Mouse (Mus musculus): ENCODE measurements around the gene Dnajc3. TPM values are rescaled to one million over a fixed set of nuclear protein-coding genes. Genes with fewer than 3 reads are reported as not detected.

The Dnajc3 gene
- polyA plus RNA-seq, 1 experiment, result 22.2 TPM

DNA sequence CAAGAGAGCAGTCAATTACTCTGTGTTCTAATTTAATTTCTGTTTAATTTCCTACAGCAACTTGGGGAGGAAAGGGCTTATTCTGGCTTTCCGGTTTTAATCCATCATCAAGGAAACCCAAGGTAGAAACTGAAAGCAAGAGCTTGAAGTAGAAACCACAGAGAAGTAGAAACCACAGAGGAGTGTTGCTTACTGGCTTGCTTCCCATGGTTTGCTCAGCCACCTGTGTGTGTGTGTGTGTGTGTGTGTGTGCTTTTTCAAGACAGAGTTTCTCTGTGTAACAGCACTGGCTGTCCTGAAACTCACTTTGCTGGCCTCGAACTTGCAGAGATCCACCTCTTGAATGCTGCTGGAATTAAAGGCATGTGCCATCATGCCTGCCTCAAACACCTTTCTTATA lies 8.0 kb upstream of the Dnajc3 start:
- DNase-seq (ENCODE audit: extremely low spot score in 1 of 2, low spot score in 1 of 2), result no peak

DNA sequence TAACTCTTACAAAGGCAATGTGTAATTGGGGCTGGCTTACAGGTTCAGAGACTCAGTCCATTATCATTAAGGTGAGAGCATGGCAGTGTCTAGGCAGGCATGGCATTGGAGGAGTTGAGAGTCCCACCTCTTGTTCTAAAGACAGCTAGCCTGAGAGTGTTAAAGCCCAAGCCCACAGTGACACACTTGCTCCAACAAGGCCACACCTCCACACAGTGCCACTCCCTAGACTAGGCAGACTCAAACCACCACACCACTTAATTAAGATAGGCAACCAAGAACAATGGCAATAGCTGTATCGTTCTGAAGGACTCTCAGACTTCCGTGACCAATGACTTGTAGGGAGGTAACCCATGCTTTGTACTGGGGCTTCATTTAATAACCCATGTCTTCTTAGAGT lies 7.0 kb upstream of the Dnajc3 start:
- no peak for DNase-seq (ENCODE audit: extremely low spot score in 1 of 2, low spot score in 1 of 2)

DNA sequence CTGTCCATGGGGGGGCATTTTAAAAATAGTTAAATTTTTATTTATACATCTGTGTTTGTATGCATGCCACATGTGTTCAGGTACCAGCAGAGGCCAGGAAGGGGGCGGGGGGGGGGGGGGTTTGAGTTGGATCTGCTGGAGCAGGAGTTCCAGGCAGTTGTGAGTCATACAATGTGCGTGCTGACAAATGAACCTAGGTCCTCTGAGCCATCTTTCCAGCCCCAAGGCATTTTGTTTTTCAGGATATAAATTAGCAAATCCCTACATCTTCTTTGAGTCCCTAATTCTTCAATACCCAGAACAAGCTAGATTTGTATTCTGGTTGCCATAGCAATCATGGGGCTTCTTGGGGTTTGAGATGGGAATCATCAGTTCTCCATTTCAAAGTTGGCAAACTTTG lies 6.6 kb upstream of the Dnajc3 start:
- DNase-seq (ENCODE audit: extremely low spot score in 1 of 2, low spot score in 1 of 2), result no peak

DNA sequence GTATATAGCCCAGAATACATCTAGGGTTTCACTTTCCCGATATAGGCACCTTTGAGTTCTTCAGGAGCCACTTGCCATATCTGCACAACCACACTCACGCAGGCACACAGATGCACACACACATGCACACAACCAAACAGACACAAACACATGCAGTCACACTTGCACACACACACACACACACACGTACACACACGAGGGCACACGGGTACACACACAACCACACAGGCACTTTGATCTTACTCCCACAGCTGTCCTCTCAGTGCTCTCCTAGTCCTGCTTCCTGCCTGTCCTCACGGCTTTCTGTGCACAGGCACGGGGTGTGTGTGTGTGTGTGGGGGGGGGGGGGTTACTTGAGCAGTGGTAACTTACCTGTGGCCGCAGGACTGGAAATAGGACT lies 4.8 kb upstream of the Dnajc3 start:
- DNase-seq (ENCODE audit: extremely low spot score in 1 of 2, low spot score in 1 of 2), result no peak

DNA sequence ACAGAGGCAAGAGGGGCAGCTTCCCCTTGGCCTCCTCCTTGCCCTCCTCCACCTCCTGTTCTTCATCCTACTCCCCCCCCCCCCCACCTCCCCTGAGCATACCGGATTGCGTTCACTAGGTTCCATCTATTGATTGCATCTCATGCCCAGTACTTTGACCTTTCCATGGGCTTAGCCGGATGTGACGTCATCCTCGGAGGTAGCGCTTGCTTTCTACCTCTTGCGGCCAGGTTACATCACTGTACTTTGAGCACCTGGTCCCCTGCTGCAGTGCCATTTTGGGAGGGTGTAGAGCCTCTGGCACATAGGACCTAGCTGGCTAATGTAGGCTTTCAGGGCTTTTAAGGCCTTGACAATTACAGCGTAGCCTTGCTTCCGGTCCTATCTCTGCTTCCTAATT lies 3.1 kb upstream of the Dnajc3 start:
- no peak for DNase-seq (ENCODE audit: extremely low spot score in 1 of 2, low spot score in 1 of 2)

DNA sequence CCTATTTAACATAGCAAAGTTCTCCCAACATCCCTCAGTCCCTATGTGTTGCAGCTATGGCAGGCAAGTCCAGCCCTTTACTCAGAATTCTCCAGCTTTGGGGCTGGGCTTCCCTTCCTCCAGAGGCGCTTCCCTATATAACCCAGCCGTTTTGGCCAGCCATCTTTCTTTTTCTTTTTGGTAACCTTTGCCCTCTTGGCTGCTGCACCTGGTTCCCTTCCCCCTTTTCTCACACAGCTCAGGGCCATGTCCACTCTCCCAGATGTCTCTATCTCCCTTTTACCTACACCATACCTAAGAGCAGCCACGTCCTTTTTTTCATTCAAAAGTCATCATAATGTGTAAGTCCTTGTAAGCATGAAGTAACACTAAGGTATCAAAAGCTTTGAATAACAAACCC lies 1.5 kb upstream of the Dnajc3 start:
- no peak for DNase-seq (ENCODE audit: extremely low spot score in 1 of 2, low spot score in 1 of 2)

DNA sequence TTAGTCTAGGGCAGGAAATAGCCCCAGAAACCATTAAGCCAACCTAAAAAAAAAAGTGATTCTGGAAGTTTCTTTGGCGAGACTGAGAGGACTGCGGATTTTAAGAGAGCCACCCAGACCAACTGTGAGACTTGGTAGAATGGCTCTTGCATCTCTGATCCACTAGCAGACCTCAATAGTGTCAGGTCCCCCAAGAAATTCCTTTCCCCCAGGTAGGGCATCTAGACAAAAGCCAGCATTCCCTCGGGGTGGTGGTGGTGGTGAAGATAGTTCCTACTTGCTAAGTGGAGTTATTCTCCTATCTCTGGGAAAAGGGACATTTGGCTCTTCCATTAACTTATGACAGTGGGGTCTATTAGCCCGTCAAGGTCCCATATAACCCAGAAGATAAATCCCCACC lies 824 bp upstream of the Dnajc3 start:
- no peak for DNase-seq (ENCODE audit: extremely low spot score in 1 of 2, low spot score in 1 of 2)

DNA sequence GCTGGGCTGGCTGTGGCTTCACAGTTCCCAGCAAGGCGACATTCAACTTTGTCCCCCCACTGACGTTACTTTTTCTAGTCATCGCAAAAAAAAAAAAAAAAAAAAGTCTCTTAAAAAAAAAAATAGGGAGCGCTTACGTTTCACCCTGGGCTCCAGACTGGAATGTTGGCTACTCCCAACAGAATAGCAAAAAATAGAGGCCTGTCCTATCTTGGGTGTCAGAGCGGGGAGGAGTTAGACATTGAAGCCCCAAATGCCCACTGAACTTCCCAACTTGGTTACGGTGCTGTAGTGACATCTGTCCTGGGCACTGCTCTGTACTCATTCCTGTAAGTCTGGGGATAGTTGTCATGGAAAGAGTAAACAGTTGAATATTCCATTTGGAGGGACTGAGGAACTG lies 775 bp downstream of the Dnajc3 start:
- no peak for DNase-seq (ENCODE audit: extremely low spot score in 1 of 2, low spot score in 1 of 2)

DNA sequence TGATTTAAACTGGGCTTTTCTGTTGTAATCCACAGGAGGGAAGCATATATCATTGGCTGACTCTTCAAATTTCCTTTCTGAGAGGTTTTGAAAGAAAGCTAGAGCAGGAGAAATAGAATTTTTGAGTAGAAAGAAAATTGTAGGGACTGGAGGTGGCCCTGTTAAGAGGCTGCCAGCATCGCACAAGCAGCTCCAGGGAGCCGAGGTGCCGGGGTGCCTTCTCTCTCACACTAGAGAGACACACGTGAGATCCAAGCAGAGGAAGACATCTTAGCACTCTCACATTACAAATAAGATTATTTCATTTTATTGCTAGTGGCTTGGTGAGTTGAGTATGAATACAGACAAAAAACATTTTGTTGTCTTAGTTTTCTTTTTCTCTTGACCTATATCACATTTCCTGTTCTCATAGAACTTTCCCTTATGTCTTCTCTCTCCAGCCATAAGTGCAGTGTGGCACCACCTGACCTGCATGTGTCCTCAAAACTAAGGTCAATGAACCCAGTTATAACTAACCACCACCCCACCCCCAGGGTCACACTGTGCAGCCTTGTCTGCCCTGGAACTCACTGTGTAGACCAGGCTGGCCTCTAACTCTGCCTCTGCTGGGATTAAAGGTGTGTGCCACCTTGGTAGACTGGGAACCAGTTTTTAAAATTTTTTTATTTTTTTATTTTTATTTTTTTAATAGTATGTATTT lies 3.2 kb downstream of the Dnajc3 start:
- no peak for DNase-seq (ENCODE audit: extremely low spot score in 1 of 2, low spot score in 1 of 2)

DNA sequence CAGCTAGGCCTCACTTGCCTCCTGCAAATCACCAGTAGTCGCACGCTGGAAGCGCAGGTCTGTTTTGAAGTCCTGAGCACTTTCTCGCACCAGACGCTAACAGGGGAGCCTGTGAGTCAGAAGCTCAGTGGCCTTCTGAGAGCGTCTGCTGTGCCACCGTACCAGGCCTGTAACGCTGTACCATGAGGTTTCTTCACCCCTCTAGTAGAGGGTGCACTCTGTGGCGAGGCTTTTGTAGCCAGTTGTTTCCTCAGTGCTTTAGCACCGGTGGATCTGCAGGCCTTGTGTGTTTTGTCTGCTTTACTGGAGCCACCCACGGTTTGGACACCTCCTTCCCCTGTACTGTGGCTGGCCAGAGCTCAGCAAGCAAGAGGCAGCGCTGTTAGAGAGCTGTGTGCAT lies 4.3 kb downstream of the Dnajc3 start:
- DNase-seq (ENCODE audit: extremely low spot score in 1 of 2, low spot score in 1 of 2), result no peak

DNA sequence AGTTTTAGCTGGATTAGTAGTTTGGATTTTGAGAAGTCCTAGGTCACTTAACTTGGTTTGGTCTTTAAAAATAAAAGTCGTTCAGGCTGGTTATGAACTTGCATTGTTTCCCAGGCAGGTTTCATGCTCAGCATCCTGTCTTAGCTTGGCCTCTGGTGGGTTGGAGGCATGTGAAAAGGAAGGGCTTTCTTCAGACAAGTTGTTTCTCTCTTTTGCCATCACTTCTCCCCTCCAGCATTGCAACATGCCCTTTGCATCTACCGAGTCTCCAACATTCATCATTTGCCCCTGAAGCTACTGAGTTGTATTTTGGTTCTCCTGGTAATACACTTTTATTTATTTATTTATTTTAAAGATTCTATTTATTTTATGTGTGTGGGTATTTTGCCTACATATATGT lies 6.9 kb downstream of the Dnajc3 start:
- no peak for DNase-seq (ENCODE audit: extremely low spot score in 1 of 2, low spot score in 1 of 2)

DNA sequence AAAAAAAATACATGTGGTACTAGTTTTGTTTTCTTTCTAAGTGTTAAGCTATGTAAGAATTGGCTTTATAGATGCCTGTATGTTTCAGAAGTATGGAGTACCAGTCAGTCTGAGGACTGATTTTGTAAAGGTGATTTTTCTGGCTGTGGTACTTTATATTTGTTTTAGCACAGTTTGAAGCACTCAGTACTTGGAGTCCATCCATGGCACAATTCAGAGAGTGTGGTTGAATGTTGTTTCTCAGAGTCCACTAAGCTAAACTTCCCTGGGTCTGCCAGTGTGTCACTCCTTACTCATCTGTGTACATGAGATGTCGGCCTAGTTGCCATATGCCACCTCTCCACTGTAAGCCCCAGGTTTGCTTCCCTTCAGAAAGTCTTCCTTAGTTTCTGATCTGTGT lies 11.1 kb downstream of the Dnajc3 start:
- no peak for DNase-seq (ENCODE audit: extremely low spot score in 1 of 2, low spot score in 1 of 2)

DNA sequence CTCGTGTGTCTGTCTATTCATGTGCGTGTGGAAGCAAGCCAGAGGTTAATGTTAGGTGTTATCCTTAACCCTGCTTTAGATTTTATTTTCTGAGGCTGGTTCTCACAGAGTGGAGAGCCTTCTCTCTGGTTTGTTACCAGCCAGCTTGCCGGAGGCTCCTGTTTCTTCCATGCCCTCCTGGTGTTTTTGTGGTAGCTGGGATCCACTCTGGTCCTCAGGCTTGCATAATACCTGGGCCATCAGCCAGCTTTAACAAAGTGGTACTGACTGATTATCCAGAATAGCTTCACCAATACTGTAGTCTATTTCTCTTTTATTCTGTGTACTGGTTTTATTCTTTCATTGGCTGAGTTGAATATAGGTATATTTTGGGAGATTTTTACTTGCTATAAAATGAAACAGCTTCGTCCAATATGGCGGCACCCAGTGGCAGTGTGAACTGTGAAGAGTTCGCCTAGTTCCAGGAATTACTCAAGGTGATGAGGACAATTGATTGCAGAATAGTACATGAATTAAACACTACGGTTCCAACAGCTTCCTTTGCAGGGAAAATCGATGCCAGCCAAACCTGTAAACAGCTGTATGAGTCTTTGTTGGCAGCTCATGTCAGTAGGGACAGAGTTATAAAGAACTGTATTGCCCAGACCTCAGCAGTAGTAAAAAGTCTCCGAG lies 14.3 kb downstream of the Dnajc3 start:
- DNase-seq (ENCODE audit: extremely low spot score in 1 of 2, low spot score in 1 of 2), result no peak

DNA sequence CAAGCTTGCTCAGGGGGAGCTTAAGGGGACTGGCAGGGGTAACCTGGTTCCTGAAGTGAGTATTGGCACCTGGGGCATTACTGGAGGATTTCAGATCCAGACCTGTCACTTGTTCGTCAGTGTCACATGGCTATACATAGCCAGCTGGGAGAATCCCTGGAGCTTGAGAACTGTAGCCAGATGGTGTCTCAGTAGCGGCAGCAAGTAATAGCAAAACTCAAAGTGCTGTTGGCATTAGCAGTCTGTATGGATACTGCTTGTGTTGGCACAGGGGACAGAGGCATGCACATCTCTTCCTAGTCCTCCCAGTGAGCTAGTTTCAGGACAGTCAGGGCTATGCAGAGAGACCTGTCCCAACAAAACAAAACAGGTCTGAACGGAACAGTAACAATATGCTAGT lies 20.2 kb downstream of the Dnajc3 start:
- DNase-seq (ENCODE audit: extremely low spot score in 1 of 2, low spot score in 1 of 2), result no peak

DNA sequence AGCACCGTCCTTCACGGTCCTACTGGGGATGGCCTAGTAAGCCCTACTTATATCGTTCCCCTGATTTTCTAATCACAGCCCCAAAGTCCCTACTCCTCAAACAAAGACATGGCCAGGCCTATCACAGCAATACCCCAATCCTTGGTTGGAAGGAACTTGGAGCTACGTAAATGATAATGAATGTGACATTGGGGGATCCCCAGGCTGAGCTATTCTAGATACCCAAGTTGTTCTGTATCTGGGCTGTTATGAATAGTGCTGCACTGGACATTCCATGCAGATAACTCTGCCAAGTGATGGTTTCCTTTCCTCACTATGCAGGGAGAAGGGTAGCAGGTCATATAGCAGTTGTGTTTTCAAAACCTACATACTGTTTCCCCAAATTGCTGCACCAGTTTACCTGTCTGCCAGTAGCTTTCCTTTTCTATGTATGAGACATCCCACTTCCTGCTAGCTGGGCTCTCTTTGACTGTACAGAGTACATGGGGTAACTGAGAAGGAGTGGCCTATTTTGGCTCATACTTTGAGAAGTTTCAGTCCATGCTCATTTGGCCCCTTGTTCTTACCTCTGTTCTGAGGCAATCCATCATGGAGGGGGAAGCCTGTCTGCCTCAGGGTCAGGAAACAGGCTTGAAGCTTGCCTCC lies 27.7 kb downstream of the Dnajc3 start:
- DNase-seq (ENCODE audit: extremely low spot score in 1 of 2, low spot score in 1 of 2), result no peak

DNA sequence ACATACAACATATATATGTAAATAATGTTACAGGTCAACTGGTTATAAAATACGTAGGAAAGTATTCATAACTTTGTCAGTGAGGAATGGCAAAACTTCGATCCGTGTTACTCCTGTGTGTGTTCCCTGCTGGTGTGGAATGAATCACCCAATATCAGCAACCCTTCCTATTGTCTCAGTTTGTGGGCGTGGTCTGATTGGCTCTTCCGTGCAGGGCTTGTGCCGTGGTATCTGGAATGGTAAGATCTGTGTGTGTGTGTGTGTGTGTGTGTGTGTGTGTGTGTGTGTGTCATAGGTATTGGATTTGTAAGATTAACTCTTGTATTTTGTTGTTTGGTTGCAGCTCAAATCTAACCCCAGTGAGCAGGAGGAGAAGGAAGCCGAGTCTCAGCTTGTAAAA lies 29.9 kb downstream of the Dnajc3 start:
- DNase-seq (ENCODE audit: extremely low spot score in 1 of 2, low spot score in 1 of 2), result no peak

DNA sequence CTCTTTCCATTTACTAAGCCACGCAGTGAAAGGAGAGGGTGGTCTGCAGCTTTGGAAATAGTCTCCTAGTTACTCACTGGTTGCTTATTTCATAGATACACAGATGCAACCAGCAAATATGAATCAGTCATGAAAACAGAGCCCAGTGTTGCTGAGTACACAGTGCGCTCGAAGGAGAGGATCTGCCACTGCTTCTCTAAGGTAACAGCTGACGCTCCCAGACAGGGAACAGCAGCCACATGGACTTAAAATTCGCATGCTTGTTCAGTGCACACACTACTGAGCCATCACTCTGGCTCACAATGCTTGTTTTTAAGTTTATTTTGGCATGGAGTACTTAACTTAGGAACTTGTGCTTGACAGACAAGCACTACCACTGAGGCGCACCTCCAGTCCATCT lies 34.5 kb downstream of the Dnajc3 start:
- DNase-seq (ENCODE audit: extremely low spot score in 1 of 2, low spot score in 1 of 2), result no peak

DNA sequence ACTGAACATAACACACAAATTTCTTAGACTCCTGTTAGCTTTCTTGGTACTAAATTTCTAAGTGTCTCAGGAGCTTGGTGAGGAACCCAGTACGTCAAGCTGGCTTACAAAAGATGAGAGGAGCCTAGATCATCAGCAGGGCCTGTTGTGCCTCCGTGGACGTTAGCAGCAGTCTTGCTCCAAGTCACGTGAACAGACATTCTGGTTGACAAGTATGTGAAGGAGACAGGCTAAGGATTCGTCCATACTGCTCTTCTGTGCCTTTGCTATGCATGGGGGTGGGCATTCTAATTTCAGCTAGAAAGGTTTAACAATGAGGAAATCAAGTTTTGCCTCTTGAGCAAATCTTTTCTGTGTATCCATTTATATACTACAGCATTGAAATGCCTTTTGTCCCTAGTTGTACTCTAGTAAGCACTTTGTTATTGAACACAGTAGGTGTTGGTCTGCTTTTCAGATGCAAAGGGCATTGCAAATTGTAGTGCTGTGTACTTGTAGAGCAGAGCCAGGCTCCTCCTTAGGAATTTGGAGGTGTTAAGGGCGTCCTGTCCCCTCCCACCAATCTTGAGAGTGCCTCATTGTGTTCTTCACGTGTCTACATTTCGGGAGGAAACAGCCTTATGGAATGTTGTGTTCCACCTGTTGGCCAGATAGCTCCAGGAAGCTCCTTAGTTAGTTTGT lies 39.5 kb downstream of the Dnajc3 start:
- no peak for DNase-seq (ENCODE audit: extremely low spot score in 1 of 2, low spot score in 1 of 2)

DNA sequence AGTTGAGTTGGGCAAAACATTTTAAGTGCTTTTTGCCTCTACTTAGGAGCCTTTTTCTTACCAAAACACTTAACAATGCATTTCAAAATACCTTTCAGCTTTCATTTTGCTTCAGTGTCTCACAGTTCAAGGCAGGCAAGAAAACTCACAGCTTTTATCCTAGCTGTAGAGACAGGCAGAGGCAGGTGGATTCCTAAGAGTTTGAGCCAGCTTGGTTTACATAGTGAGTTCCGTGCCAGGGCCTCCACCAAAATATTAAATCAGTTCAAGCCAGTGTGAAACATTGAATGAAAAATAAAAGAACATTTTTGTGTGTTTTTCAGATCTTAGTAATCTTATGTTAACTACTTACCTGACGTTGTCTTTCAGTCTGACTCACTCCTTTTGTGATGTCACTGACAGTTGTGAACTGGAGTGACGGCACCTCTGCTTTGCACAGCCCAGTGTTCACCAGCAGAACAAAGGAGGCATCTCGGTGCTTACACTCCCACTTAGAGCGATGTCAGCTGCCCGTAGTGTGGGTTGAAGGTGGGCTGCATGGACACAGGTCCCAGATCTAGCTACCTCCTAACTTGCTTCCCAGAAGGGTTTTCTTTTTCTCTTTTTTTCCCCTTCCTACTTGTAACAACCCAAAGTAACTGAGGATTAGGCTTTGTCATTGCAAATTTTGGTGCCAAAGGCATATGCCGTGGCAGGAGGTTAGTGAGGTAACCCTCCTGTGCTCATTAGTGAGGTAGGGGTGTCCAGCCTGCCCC lies 42.0 kb downstream of the Dnajc3 start:
- DNase-seq (ENCODE audit: extremely low spot score in 1 of 2, low spot score in 1 of 2), result no peak

DNA sequence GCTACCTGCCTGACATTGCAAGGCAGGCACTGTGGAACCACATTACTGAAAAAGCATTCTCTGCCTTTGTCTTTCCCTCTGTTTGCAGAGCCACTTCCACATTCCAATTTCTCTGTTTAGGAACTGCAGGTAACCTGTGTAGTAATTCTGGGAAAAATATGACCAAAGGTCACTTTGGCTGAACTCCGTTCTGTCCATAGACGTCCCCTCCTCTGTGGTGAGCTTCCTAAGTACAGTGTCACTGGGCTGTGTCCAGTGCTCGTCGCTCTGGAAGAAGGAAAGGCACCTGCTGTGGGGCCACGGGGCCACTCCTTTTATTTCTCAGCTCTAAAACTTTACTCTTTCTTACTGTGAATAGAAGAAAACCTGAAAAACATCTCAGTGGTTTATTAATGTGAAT lies 42.6 kb downstream of the Dnajc3 start:
- no peak for DNase-seq (ENCODE audit: extremely low spot score in 1 of 2, low spot score in 1 of 2)

DNA sequence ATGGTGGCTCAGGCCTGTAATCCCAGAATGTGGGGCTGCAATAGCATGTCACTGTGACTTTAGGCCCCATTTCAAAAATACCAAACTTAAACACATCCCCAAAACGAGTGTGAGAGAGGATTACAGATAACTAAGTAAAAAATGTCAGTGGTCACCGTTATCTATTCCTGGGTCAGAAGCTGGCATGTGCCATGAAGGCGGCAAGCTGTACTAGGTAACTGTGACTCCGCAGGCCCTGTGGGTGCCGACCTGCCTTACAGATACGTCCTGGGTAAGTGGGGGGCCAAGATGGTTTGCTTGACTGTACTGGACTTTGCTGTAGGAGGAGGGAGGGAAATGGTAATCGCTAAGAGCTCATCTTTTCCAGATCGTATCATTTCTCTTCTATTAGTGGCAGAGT lies 43.1 kb downstream of the Dnajc3 start:
- no peak for DNase-seq (ENCODE audit: extremely low spot score in 1 of 2, low spot score in 1 of 2)
